Mouse (Mus musculus) effector memory CD4-positive, alpha-beta T cell, adult 7 months (primary cell): ENCODE data around the gene Best3. TPM values are rescaled to one million over a fixed set of nuclear protein-coding genes. Genes with fewer than 3 reads are reported as not detected.

Source experiments
- polyA plus RNA-seq: library from polyadenylated mRNA; unstranded; fragments of 100-300 nt; shearing (Covaris generic); gene quantifications from one replicate; pipeline ENCODE4 v1.2.1, GENCODE M21; 2017

Best3 gene
- not detected for polyA plus RNA-seq

DNA sequence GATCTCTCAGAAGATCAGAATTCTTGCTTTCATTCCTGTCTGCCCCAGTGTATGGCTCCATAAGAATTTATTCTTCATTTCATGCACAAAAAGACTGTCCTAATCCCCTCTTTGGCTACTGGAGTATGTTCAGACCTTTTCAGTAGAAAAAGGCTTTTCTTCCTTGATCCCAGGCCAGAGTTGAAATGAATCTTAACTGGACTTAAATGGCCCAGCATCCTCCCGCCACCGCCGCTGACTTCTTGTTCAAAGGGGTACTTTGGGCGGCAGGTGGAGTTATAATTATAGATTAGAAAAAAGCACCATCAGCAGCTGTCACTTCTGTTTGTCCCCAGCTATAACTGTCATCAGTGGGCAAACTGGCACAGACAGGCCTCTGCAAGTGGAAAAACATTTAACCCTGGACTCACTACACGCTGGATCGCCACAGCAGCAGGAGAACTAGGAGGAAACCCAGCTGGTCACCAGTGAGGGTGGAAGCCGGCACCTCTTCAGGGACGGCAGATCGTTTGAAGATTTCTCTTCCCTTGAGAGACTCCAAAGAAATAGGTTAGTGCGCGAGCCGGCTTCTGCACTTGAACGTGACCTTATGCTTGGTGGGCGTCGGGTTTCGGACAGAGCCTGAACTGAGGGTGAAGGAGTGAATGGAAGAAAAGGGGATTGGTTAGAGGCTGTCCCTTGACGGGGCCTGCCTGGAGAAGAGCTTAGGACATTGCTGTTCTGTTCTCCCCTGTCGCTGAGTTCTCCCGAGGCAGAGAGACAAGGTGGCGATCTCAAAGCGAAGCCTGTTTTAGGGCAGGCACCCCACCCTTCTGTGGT, at the start of gene Best3:
Gene Best3, plus strand, starts transcription at position 51 of the 819 bp plus-strand sequence.

GRCm38 (mm10) chr10:116950009-116950769, 35.9 kb upstream of the Best3 start, which contains the start of gene Rab3ip:
TSS of gene Rab3ip (minus strand) at chr10:116950769.

DNA sequence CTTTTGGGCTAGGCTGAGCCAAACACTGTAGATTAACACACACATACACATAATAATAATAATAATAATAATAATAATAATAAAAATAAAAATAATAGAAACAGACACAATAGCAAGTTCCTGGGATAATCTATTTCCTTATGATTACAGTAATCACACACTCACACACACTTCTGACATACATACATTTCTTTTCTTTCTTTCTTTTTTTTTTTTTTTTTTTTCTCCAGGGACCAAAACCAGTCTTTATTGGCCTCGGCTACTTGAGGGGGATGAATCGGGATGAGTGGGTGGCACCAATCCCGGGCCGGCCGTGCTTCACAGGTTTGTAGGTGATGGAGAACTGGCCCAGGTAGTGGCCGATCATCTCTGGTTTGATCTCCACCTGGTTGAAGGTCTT, 13.6 kb upstream of the Best3 start, which contains the start of gene Gm10271:
Gene Gm10271, minus strand, starts transcription at position 101 of the 400 bp plus-strand sequence.

GRCm38 (mm10) chr10:117045175-117046056, 59.3 kb downstream of the Best3 start, which contains the start of gene Lrrc10:
TSS of gene Lrrc10 (plus strand) at chr10:117045341.

DNA sequence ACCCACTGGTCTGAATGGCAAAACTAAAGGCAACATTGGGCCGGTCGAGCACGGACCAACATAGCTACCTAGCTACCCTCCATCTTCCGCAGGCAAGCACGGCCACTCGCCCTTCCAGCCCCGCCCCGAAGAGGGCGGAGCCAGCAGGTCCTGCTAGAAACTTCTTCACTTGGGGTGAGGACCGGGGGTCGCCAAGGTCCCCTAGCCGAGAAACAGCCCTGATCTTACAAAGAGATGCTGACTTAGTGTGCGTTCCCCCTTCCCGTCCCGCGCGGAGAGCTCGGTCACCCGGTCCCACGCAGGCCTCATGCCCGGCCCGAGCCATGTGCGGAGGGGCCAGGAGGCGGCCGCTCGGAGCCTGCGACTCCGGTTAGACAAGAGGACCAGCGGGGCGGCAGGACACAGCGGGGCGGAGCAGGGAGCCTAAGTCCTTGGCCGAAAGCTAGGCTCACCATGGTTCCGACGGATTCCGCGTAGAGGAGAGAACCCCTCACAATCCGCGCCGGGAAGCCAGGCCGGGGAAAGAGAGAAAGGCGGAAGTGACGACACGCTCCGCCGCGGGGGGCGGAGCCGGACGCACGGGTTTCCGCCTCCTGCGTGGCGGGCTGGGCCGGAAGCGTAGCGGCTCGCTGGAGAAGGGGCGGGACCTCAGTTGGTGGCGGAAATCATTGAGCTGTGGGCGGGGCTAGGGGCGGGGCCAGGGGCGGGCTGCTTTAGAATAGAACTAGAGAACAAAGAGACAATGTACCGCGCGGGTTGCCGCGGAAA, 77.3 kb downstream of the Best3 start, which contains the start of gene Cct2:
Gene Cct2, minus strand, starts transcription at position 561 of the 768 bp plus-strand sequence.

Other genes with a start within 250 kb of the Best3 start
- gene Myrfl, start 89.4 kb upstream of the Best3 start, polyA plus RNA-seq: not detected
- gene Rab3ip, start 35.5 kb upstream of the Best3 start, polyA plus RNA-seq: 30.0 TPM
- not detected for gene Gm10271, start 13.7 kb upstream of the Best3 start, polyA plus RNA-seq
- not detected for gene Lrrc10, start 59.0 kb downstream of the Best3 start, polyA plus RNA-seq
- gene Cct2, start 77.5 kb downstream of the Best3 start, polyA plus RNA-seq: 170 TPM
- gene Frs2, start 162.2 kb downstream of the Best3 start, polyA plus RNA-seq: 16.9 TPM
- 60.9 TPM for gene Yeats4, start 238.2 kb downstream of the Best3 start, polyA plus RNA-seq